Mouse (Mus musculus): Measurements from ENCODE around the gene Hs3st3a1. TPM values are rescaled to one million over a fixed set of nuclear protein-coding genes. Genes with fewer than 3 reads are reported as not detected.

Gene Hs3st3a1
- polyA plus RNA-seq, 1 experiment from 2014 or later = 1.6 TPM

DNA sequence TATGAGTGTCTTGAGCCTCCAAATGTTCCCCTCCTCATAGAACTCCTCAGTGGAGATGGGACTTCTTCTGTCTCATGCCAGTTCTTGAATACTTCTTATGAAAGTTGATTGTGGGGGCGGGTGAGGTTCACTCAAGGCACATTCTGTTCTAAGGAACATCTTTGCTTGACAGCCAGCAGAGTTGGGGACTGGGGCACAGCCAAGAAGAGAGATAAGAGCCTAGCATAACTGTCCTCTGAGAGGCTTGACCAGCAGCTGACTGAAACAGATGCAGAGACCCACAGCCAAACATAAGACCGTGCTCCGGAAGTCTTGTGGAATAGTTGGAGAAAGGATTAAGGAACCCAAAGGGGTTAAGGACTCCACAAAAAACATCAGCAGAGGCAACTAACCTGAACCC, 102.1 kb downstream of the Hs3st3a1 start:
- Histone ChIP-seq H3K36me3 (ENCODE audit: control insufficient read depth, insufficient read depth, low read length) (no peaks in the 10 kb centered on the region), H3K27ac (ENCODE audit: low read length) (no peak overlapping the region), H3K4me3 (ENCODE audit: low read depth, low read length) (no peak overlapping the region), H3K9me3 (replicated peaks; ENCODE audit: control insufficient read depth, low read length, poor library complexity, severe bottlenecking) (no peaks in the 10 kb centered on the region), H3K27me3 (ENCODE audit: control insufficient read depth, insufficient read depth, low read depth, low read length) (no peaks in the 10 kb centered on the region), H3K4me1 (ENCODE audit: control insufficient read depth, insufficient read depth, low read length) (no peaks in the 10 kb centered on the region), H3K9ac (ENCODE audit: low read depth, low read length) (no peak overlapping the region), H3K4me2 (ENCODE audit: low read length) (no peak overlapping the region)
- WGBS = 97% methylated on average over 3 of the region's 3 CpGs
- ATAC-seq = no peak

DNA sequence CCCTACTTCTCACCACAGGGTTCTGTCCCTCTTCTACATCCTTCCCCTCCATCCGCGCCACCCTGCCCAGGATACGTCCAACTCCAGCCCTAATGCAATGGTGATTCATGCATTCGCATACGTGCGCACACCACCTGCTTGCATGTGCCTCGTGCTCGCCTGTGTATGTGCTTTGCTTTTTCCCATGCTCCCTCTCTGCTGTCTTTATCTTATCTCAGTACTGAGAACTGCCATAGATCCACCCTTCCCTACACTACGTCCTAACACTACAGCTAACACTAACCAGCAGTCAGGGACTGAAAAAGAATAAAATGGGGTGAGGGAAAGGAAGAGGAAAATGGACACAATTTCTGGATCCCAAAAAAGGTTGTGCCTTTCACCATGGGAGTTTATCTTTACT, 106.7 kb downstream of the Hs3st3a1 start:
- 96% methylated on average over 9 of the region's 9 CpGs for WGBS
- Histone ChIP-seq H3K4me1 (ENCODE audit: control insufficient read depth, insufficient read depth, low read length) (no peaks in the 10 kb centered on the region), H3K4me3 (ENCODE audit: low read depth, low read length) (no peak overlapping the region), H3K36me3 (ENCODE audit: control insufficient read depth, insufficient read depth, low read length) (no peaks in the 10 kb centered on the region), H3K9me3 (replicated peaks; ENCODE audit: control insufficient read depth, low read length, poor library complexity, severe bottlenecking) (no peaks in the 10 kb centered on the region), H3K27ac (ENCODE audit: low read length) (no peak overlapping the region), H3K27me3 (ENCODE audit: control insufficient read depth, insufficient read depth, low read depth, low read length) (no peaks in the 10 kb centered on the region), H3K9ac (ENCODE audit: low read depth, low read length) (no peak overlapping the region), H3K4me2 (ENCODE audit: low read length) (no peak overlapping the region)
- no peak for ATAC-seq

DNA sequence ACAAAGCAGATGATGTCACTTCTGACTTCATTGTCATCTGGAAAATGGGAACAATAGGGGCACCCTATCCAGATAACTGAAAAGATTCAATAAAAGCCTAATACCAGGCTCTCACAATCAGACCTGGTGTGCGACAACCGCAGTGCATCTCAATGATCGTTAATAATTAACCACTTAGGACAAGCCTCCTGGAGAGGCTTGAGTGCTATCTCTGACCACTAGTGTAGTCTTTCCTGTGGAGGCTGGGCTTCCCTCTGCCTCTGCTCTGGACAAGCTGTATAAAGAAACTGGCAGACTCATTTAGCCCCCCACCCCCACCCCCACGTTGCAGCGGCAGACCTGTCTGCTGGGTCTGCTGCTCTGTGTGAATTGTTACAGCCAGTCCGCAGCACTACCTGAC, 107.2 kb downstream of the Hs3st3a1 start:
- no peak for ATAC-seq
- H3K27me3 ChIP-seq (ENCODE audit: control insufficient read depth, insufficient read depth, low read depth, low read length) = no peaks in the 10 kb centered on the region
- 77% methylated on average over 6 of the region's 6 CpGs for WGBS
- no peak overlapping the region for H3K4me3 ChIP-seq (ENCODE audit: low read depth, low read length)
- no peak overlapping the region for H3K4me2 ChIP-seq (ENCODE audit: low read length)
- no peaks in the 10 kb centered on the region for H3K36me3 ChIP-seq (ENCODE audit: control insufficient read depth, insufficient read depth, low read length)
- H3K9ac ChIP-seq (ENCODE audit: low read depth, low read length) = no peak overlapping the region
- H3K9me3 ChIP-seq (replicated peaks; ENCODE audit: control insufficient read depth, low read length, poor library complexity, severe bottlenecking) = no peaks in the 10 kb centered on the region
- no peak overlapping the region for H3K27ac ChIP-seq (ENCODE audit: low read length)
- no peaks in the 10 kb centered on the region for H3K4me1 ChIP-seq (ENCODE audit: control insufficient read depth, insufficient read depth, low read length)

DNA sequence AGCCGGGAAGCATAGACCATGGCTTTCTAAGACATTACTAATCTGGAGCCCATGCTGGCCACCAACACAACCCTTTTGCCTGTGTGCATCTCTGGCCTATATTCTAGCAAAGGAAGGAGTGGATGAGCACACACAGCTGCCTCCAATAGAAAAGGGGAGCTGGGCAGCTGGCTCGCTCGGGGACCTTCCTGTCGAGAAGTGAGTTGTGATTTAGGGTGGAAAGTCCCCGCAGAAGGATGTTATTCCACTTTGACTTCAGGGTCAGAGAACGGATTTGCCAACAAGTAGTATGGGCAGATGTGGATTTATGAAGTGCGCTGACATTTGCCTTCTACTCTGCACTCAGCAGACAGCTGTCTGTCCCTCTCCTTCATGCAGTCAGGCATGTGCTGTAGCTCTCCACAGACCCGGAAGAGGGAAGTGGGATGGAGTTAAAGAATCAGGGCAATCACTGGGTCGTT, 108.1 kb downstream of the Hs3st3a1 start:
- Histone ChIP-seq H3K36me3 (ENCODE audit: control insufficient read depth, insufficient read depth, low read length) (no peaks in the 10 kb centered on the region), H3K27me3 (ENCODE audit: control insufficient read depth, insufficient read depth, low read depth, low read length) (no peaks in the 10 kb centered on the region), H3K9ac (ENCODE audit: low read depth, low read length) (no peak overlapping the region), H3K4me2 (ENCODE audit: low read length) (no peak overlapping the region), H3K27ac (ENCODE audit: low read length) (no peak overlapping the region), H3K4me3 (ENCODE audit: low read depth, low read length) (no peak overlapping the region), H3K9me3 (replicated peaks; ENCODE audit: control insufficient read depth, low read length, poor library complexity, severe bottlenecking) (no peaks in the 10 kb centered on the region), H3K4me1 (ENCODE audit: control insufficient read depth, insufficient read depth, low read length) (no peaks in the 10 kb centered on the region)
- no peak for ATAC-seq
- 77% methylated on average over 9 of the region's 9 CpGs for WGBS

DNA sequence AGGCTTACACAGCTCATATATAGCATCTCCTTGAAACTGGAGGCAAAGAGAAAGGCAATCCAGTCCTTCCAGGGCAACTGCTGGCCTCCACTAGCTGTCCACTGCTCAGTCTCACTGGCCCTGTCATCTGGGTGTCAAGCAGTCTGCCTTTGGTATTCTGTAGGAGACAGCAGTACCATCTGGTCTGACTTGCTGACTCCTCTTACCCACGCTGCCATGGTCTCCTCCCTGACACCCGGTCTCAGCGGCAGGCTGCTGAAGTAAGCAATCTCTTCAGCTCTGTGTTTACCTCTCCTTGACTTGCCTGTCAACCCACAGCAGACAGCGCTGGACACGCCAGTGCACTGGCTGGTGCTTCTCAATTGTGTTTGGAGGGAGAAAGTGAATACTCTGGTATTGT, 109.1 kb downstream of the Hs3st3a1 start:
- Histone ChIP-seq H3K9ac (ENCODE audit: low read depth, low read length) (no peak overlapping the region), H3K36me3 (ENCODE audit: control insufficient read depth, insufficient read depth, low read length) (no peaks in the 10 kb centered on the region), H3K27me3 (ENCODE audit: control insufficient read depth, insufficient read depth, low read depth, low read length) (no peaks in the 10 kb centered on the region), H3K4me3 (ENCODE audit: low read depth, low read length) (no peak overlapping the region), H3K9me3 (replicated peaks; ENCODE audit: control insufficient read depth, low read length, poor library complexity, severe bottlenecking) (no peaks in the 10 kb centered on the region), H3K27ac (ENCODE audit: low read length) (no peak overlapping the region), H3K4me1 (ENCODE audit: control insufficient read depth, insufficient read depth, low read length) (no peaks in the 10 kb centered on the region), H3K4me2 (ENCODE audit: low read length) (no peak overlapping the region)
- 69% methylated on average over 5 of the region's 5 CpGs for WGBS
- ATAC-seq = no peak

DNA sequence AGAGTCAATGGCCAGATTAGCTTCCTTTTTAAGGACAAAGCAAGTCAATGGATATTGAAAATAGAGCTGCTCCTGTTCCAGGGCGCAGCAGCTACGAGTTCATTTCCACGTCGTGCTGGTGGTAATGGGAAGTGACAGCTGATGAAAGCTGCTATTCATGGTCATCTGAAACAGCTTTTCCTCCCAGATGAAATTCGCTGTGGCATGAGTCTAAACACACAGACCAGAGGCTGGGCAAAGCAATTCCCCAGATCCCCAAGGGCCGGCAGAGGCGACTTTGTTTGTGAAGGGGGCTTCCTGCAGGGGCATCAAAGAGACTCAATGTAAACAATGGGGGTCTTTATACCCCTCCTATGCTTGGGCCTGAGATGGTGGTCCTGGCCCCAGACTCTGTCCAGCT, 114.2 kb downstream of the Hs3st3a1 start:
- Histone ChIP-seq H3K4me2 (ENCODE audit: low read length) (no peak overlapping the region), H3K9me3 (replicated peaks; ENCODE audit: control insufficient read depth, low read length, poor library complexity, severe bottlenecking) (no peaks in the 10 kb centered on the region), H3K4me3 (ENCODE audit: low read depth, low read length) (no peak overlapping the region), H3K27me3 (ENCODE audit: control insufficient read depth, insufficient read depth, low read depth, low read length) (no peaks in the 10 kb centered on the region), H3K27ac (ENCODE audit: low read length) (no peak overlapping the region), H3K9ac (ENCODE audit: low read depth, low read length) (no peak overlapping the region), H3K4me1 (ENCODE audit: control insufficient read depth, insufficient read depth, low read length) (no peaks in the 10 kb centered on the region), H3K36me3 (ENCODE audit: control insufficient read depth, insufficient read depth, low read length) (no peaks in the 10 kb centered on the region)
- no peak for ATAC-seq
- 13% methylated on average over 7 of the region's 7 CpGs for WGBS

DNA sequence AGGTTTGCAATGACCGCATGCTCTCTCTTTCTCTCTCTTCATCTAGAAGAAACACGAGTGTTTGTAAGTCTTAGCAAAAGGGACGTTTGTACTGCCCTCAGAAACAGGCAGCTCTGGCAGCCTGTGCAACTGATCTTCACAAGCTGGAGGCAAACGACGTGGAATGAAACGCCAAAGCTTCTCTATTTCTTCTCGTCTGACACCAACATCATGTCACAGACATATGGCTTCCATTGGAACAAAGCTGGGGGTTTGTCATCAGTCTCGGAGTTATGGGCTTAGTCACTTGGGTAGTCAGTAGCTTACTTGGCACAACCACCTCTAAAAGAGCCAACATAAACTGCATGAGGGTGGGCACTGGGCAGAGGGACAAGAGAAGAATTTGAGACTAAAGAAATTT, 114.8 kb downstream of the Hs3st3a1 start:
- no peaks in the 10 kb centered on the region for H3K9me3 ChIP-seq (replicated peaks; ENCODE audit: control insufficient read depth, low read length, poor library complexity, severe bottlenecking)
- H3K36me3 ChIP-seq (ENCODE audit: control insufficient read depth, insufficient read depth, low read length) = no peaks in the 10 kb centered on the region
- H3K27ac ChIP-seq (ENCODE audit: low read length) = no peak overlapping the region
- H3K4me2 ChIP-seq (ENCODE audit: low read length) = no peak overlapping the region
- H3K4me3 ChIP-seq (ENCODE audit: low read depth, low read length) = no peak overlapping the region
- no peaks in the 10 kb centered on the region for H3K27me3 ChIP-seq (ENCODE audit: control insufficient read depth, insufficient read depth, low read depth, low read length)
- ATAC-seq = no peak
- H3K4me1 ChIP-seq (ENCODE audit: control insufficient read depth, insufficient read depth, low read length) = no peaks in the 10 kb centered on the region
- 56% methylated on average over 8 of the region's 8 CpGs for WGBS
- no peak overlapping the region for H3K9ac ChIP-seq (ENCODE audit: low read depth, low read length)

DNA sequence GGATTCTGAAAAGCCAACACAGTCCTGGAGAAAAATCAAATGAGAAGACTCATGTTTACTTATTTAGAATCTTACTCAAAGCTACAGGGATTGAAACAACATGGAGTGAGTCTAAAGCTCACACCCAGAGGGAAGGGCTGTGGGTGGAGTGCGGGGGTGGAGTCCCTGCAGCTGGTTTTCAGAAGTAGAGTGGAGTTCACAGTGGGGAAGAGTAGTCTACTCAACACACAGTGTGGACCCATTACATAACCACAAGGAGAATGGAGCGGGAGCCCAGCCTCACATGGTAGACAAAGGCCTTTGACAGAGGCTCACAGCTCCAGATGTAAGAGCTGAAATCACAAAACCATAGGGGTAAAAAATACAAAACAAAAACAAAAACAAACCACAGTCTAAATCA, 123.2 kb downstream of the Hs3st3a1 start:
- H3K27ac ChIP-seq (ENCODE audit: low read length) = no peak overlapping the region
- no peak for ATAC-seq
- H3K27me3 ChIP-seq (ENCODE audit: control insufficient read depth, insufficient read depth, low read depth, low read length) = no peaks in the 10 kb centered on the region
- H3K4me1 ChIP-seq (ENCODE audit: control insufficient read depth, insufficient read depth, low read length) = no peaks in the 10 kb centered on the region
- H3K4me3 ChIP-seq (ENCODE audit: low read depth, low read length) = no peak overlapping the region
- H3K9me3 ChIP-seq (replicated peaks; ENCODE audit: control insufficient read depth, low read length, poor library complexity, severe bottlenecking) = no peaks in the 10 kb centered on the region
- 87% methylated on average over 2 of the region's 2 CpGs for WGBS
- no peak overlapping the region for H3K4me2 ChIP-seq (ENCODE audit: low read length)
- no peaks in the 10 kb centered on the region for H3K36me3 ChIP-seq (ENCODE audit: control insufficient read depth, insufficient read depth, low read length)
- no peak overlapping the region for H3K9ac ChIP-seq (ENCODE audit: low read depth, low read length)

DNA sequence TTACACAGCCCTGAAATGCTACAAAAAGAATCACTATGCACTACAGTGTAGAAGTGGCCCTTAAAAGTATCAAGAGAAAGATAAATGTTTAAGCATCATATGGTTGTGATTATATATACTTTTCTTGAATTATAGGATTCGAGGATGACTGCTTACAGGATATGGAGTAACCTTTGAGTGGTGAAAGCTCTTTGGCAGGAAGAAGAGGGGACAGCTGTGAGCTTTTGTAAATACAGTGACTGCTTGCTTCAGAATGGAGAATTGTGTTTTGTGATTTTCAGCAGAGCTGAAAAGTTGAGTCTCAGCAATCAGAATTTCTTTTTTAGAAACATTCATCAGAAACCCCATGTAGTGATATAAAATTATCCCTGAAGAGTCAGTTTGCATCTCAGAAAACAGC, 124.3 kb downstream of the Hs3st3a1 start:
- Histone ChIP-seq H3K9me3 (replicated peaks; ENCODE audit: control insufficient read depth, low read length, poor library complexity, severe bottlenecking) (no peaks in the 10 kb centered on the region), H3K27me3 (ENCODE audit: control insufficient read depth, insufficient read depth, low read depth, low read length) (no peaks in the 10 kb centered on the region), H3K36me3 (ENCODE audit: control insufficient read depth, insufficient read depth, low read length) (no peaks in the 10 kb centered on the region), H3K4me3 (ENCODE audit: low read depth, low read length) (no peak overlapping the region), H3K4me2 (ENCODE audit: low read length) (no peak overlapping the region), H3K27ac (ENCODE audit: low read length) (no peak overlapping the region), H3K9ac (ENCODE audit: low read depth, low read length) (no peak overlapping the region), H3K4me1 (ENCODE audit: control insufficient read depth, insufficient read depth, low read length) (no peaks in the 10 kb centered on the region)
- no peak for ATAC-seq
- WGBS = 88% methylated on average over 1 of the region's 1 CpGs

DNA sequence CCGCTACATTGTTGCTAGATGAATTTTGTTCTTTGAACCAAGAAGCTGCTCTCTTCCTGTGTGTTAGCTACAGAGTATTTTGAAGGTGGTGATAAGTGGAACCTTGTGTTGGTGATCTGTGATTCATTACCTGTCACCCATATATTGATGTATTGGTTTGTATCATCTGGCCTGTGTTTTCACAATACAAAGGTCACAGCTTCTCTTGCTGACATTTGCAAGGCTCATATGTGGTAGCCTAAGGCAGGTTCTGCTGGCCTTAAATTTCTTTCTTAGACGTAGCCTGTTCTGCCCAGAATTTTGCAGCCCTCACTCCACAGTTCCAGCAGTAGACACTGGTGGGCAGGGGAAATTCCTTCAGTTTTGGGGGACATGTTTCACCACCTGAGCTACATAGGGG, 125.3 kb downstream of the Hs3st3a1 start:
- Histone ChIP-seq H3K4me2 (ENCODE audit: low read length) (no peak overlapping the region), H3K4me3 (ENCODE audit: low read depth, low read length) (no peak overlapping the region), H3K36me3 (ENCODE audit: control insufficient read depth, insufficient read depth, low read length) (no peaks in the 10 kb centered on the region), H3K27me3 (ENCODE audit: control insufficient read depth, insufficient read depth, low read depth, low read length) (no peaks in the 10 kb centered on the region), H3K4me1 (ENCODE audit: control insufficient read depth, insufficient read depth, low read length) (no peaks in the 10 kb centered on the region), H3K27ac (ENCODE audit: low read length) (no peak overlapping the region), H3K9me3 (replicated peaks; ENCODE audit: control insufficient read depth, low read length, poor library complexity, severe bottlenecking) (no peaks in the 10 kb centered on the region), H3K9ac (ENCODE audit: low read depth, low read length) (no peak overlapping the region)
- ATAC-seq = no peak
- WGBS = 92% methylated on average over 2 of the region's 2 CpGs
